Mouse (Mus musculus) lung, embryonic 14.5 days (tissue): ENCODE measurements around the gene Sox4. TPM values are rescaled to one million over a fixed set of nuclear protein-coding genes. Genes with fewer than 3 reads are reported as not detected.
A peak's percentile ranks its signal among the peaks of the same experiment; 100 is the strongest.

Experiments
- ATAC-seq: fragments of 200-750 bp; cut with Nextera tagmentation; 2 replicates; pipeline ENCODE4 v1.8.0; 2017; ENCODE audit warnings: mild to moderate bottlenecking, moderate TSS enrichment, moderate library complexity; ENCODE audit not compliant: insufficient read depth
- DNase-seq: peaks from one replicate; pipeline ENCODE4 v3.0.0-alpha.2; 2015
- H3K27ac ChIP-seq: fragments of 300-500 bp; sonication (generic); 2 replicates; pipeline ENCODE4 v1.5.1; 2014; ENCODE audit warnings: low read depth, mild to moderate bottlenecking, moderate library complexity
- H3K27me3 ChIP-seq: fragments of 300-500 bp; sonication (generic); 2 replicates; pipeline ENCODE4 v1.6.1; 2014; ENCODE audit warnings: low read length, control low read depth; ENCODE audit not compliant: insufficient read depth
- H3K36me3 ChIP-seq: fragments of 300-500 bp; sonication (generic); 2 replicates; pipeline ENCODE4 v1.6.1; 2014; ENCODE audit warnings: control low read depth; ENCODE audit not compliant: insufficient read depth
- H3K4me1 ChIP-seq: fragments of 300-500 bp; sonication (generic); 2 replicates; pipeline ENCODE4 v1.6.1; 2014; ENCODE audit warnings: antibody characterized with exemption, control low read depth; ENCODE audit not compliant: insufficient read depth
- H3K4me2 ChIP-seq: fragments of 300-500 bp; sonication (generic); 2 replicates; pipeline ENCODE4 v1.6.1; 2014; ENCODE audit warnings: mild to moderate bottlenecking
- H3K4me3 ChIP-seq: fragments of 300-500 bp; sonication (generic); 2 replicates; pipeline ENCODE4 v1.5.1; 2014; ENCODE audit warnings: low read depth, low read length
- H3K9ac ChIP-seq: fragments of 300-500 bp; sonication (generic); 2 replicates; pipeline ENCODE4 v1.6.1; 2014
- H3K9me3 ChIP-seq: fragments of 300-500 bp; sonication (generic); 2 replicates; pipeline ENCODE4 v1.6.1; 2016; ENCODE audit warnings: low read depth, low read length, control low read depth
- CTCF ChIP-seq: IDR thresholded peaks from 2 replicates; pipeline ENCODE4 v1.5.1; 2016; ENCODE audit warnings: antibody characterized with exemption, low read depth
- whole genome bisulfite sequencing: fragments of 180-500 bp; shearing (Covaris S2); extraction: QIAGEN DNeasy Blood & Tissue Kit; methylation state at CpG from one replicate; pipeline ENCODE4 v1.1.7; 2014; 5-methylcytosine and 5-hydroxymethylcytosine counted together
- polyA plus RNA-seq: library from polyadenylated mRNA; unstranded; fragments of >200 nt; fragmentation: Nextera tagmentation; extraction: Ambion mirVana; gene quantifications from 2 replicates; pipeline ENCODE4 v1.2.1, GENCODE M21; 2014

Gene Sox4
- polyA plus RNA-seq, 1 experiment from 2014 or later, result 97.5 TPM

GRCm38 (mm10) chr13:28950623-28951491 lies 2.7 kb downstream of the Sox4 start:
- no peaks in the 10 kb centered on the region for H3K9me3 ChIP-seq
- H3K4me2 ChIP-seq, result peak overlapping the region; percentile 63
- peaks cover 28% of the 10 kb centered on the region for H3K36me3 ChIP-seq
- ATAC-seq (no peak), DNase-seq (peak; percentile 87)
- peaks cover 6% of the 10 kb centered on the region; the same call in 1 of the 2 replicates for H3K4me1 ChIP-seq
- H3K4me3 ChIP-seq, result peak overlapping the region; percentile 87
- no peaks in the 10 kb centered on the region for H3K27me3 ChIP-seq
- peak overlapping the region; percentile 100 for H3K9ac ChIP-seq
- TF ChIP-seq CTCF, result no peak
- peak overlapping the region; percentile 100 for H3K27ac ChIP-seq
- WGBS, result under 1% methylated on average over 32 of the region's 32 CpGs

GRCm38 (mm10) chr13:28950266-28950622 lies 3.3 kb downstream of the Sox4 start:
- under 1% methylated on average over 9 of the region's 9 CpGs for WGBS
- DNase-seq, result peak; percentile 79

GRCm38 (mm10) chr13:28949279-28949915 lies 4.1 kb downstream of the Sox4 start:
- H3K4me1 ChIP-seq, result peaks cover 6% of the 10 kb centered on the region; the same call in 1 of the 2 replicates
- no peaks in the 10 kb centered on the region for H3K9me3 ChIP-seq
- peak overlapping the region; percentile 63; the same call in 1 of the 2 replicates for H3K27ac ChIP-seq
- H3K9ac ChIP-seq, result peak overlapping the region; percentile 67
- ATAC-seq (no peak), DNase-seq (peak; percentile 63)
- peak overlapping the region; percentile 87 for H3K4me3 ChIP-seq
- no peak for TF ChIP-seq CTCF
- WGBS, result 2% methylated on average over 11 of the region's 11 CpGs
- H3K4me2 ChIP-seq, result peak overlapping the region; percentile 75
- H3K36me3 ChIP-seq, result peaks cover 28% of the 10 kb centered on the region
- H3K27me3 ChIP-seq, result no peaks in the 10 kb centered on the region

More at GRCm38 (mm10) chr13:28950266-28950622, 3.3 kb downstream of the Sox4 start:
- no peak for ATAC-seq
- no peak for TF ChIP-seq CTCF
- H3K4me1 ChIP-seq, result peaks cover 6% of the 10 kb centered on the region; the same call in 1 of the 2 replicates
- peak overlapping the region; percentile 87 for H3K4me3 ChIP-seq
- no peaks in the 10 kb centered on the region for H3K27me3 ChIP-seq
- no peaks in the 10 kb centered on the region for H3K9me3 ChIP-seq
- H3K36me3 ChIP-seq, result peaks cover 28% of the 10 kb centered on the region
- H3K27ac ChIP-seq, result peak overlapping the region; percentile 100
- H3K9ac ChIP-seq, result peak overlapping the region; percentile 100
- H3K4me2 ChIP-seq, result peak overlapping the region; percentile 63

- Histone ChIP-seq H3K4me1 (peaks cover 6% of the 10 kb centered on the region; the same call in 1 of the 2 replicates), H3K27me3 (no peaks in the 10 kb centered on the region), H3K9me3 (no peaks in the 10 kb centered on the region), H3K4me2 (peak overlapping the region; percentile 75), H3K4me3 (peak overlapping the region; percentile 87), H3K36me3 (peaks cover 28% of the 10 kb centered on the region), H3K9ac (peak overlapping the region; percentile 67), H3K27ac (peak overlapping the region; percentile 71)
- DNase-seq, result peak; percentile 83
- no peak for ATAC-seq
- no peak for TF ChIP-seq CTCF
- WGBS, result 3% methylated on average over 10 of the region's 10 CpGs
These were observed 5.0 kb downstream of the Sox4 start for GRCm38 (mm10) chr13:28948541-28948940.

- Histone ChIP-seq H3K4me1 (peaks cover 6% of the 10 kb centered on the region; the same call in 1 of the 2 replicates), H3K36me3 (peaks cover 28% of the 10 kb centered on the region), H3K27me3 (no peaks in the 10 kb centered on the region), H3K9me3 (no peaks in the 10 kb centered on the region), H3K9ac (no peak overlapping the region), H3K27ac (peak overlapping the region; percentile 71), H3K4me3 (peak overlapping the region; percentile 87; the same call in 1 of the 2 replicates), H3K4me2 (peak overlapping the region; percentile 75)
- peak; percentile 61 for DNase-seq
- TF ChIP-seq CTCF, result no peak
- 23% methylated on average over 7 of the region's 7 CpGs for WGBS
- ATAC-seq, result no peak
These were observed 5.6 kb downstream of the Sox4 start for GRCm38 (mm10) chr13:28947740-28948441.

- TF ChIP-seq CTCF, result no peak
- DNase-seq (peak; percentile 52), ATAC-seq (peak; percentile 12; the same call in 1 of the 2 replicates)
- Histone ChIP-seq H3K4me1 (peaks cover 6% of the 10 kb centered on the region; the same call in 1 of the 2 replicates), H3K4me2 (no peak overlapping the region), H3K27ac (peak overlapping the region; percentile 30; the same call in 1 of the 2 replicates), H3K36me3 (peaks cover 23% of the 10 kb centered on the region), H3K27me3 (no peaks in the 10 kb centered on the region), H3K4me3 (no peak overlapping the region), H3K9me3 (no peaks in the 10 kb centered on the region), H3K9ac (no peak overlapping the region)
- WGBS, result 33% methylated on average over 8 of the region's 8 CpGs
These were observed 6.9 kb downstream of the Sox4 start for GRCm38 (mm10) chr13:28946565-28947135.
